Mouse (Mus musculus): ENCODE data around the gene 4930516K23Rik. TPM values are rescaled to one million over a fixed set of nuclear protein-coding genes. Genes with fewer than 3 reads are reported as not detected.

4930516K23Rik gene
- polyA plus RNA-seq, 1 experiment from 2014 or later, result not detected

DNA sequence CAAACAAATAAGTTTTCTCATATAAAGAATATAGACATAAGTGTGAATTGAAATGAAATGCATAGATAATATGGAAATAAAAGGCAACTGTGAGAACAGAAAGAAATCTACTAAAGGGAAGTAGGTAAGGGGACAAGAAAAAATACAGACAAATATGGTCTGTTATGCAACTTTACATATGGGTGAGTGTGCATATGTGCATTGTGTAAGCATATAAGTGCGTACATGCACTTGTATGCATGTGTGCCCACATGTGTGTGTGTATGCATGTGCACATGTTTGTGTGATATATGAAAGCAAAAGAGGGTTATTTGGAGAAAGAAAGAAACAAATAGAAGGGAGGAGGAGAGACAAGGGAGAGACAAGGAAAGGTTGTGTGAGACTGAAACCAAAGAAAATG is 42.3 kb downstream of the 4930516K23Rik start:
- 77% methylated on average over 1 of the region's 1 CpGs for WGBS
- no peak for ATAC-seq (ENCODE audit: insufficient read depth, low FRiP score, low read depth)
- no peak overlapping the region for H3K4me3 ChIP-seq (replicated peaks)

GRCm38 (mm10) chr7:104017203-104017602 is 44.0 kb downstream of the 4930516K23Rik start, which contains the start of gene Olfr639:
Gene Olfr639 (minus strand): TSS chr7:104017303.
- Histone ChIP-seq H3K27me3 (replicated peaks) (no peaks in the 10 kb centered on the region), H3K36me3 (no peaks in the 10 kb centered on the region), H3K9ac (no peak within 1 kb of the TSS), H3K27ac (no peak within 1 kb of the TSS), H3K4me2 (no peak within 1 kb of the TSS), H3K4me3 (replicated peaks) (no peak within 1 kb of the TSS), H3K9me3 (no peaks in the 10 kb centered on the region), H3K4me1 (no peaks in the 10 kb centered on the region)
- no peak for ATAC-seq (ENCODE audit: insufficient read depth, low FRiP score, low read depth)

More for the DNA sequence above, 42.3 kb downstream of the 4930516K23Rik start:
- Histone ChIP-seq H3K36me3 (no peaks in the 10 kb centered on the region), H3K27ac (no peak overlapping the region), H3K4me2 (no peak overlapping the region), H3K27me3 (replicated peaks) (no peaks in the 10 kb centered on the region), H3K9ac (no peak overlapping the region), H3K4me1 (no peaks in the 10 kb centered on the region), H3K9me3 (no peaks in the 10 kb centered on the region)

Other genes starting within 250 kb of the 4930516K23Rik start
- gene Hbb-bt, start 247.4 kb downstream of the 4930516K23Rik start, polyA plus RNA-seq (2015; fragmentation: Nextera tagmentation; extraction: Ambion mirVana), result 3,099 and 5,430 TPM in 2 replicates
- 8,336 and 14,080 TPM in 2 replicates for gene Hbb-bs, start 233.3 kb downstream of the 4930516K23Rik start, polyA plus RNA-seq (2015; fragmentation: Nextera tagmentation; extraction: Ambion mirVana)
- gene Hbb-bh2, start 220.9 kb downstream of the 4930516K23Rik start, polyA plus RNA-seq (2015; fragmentation: Nextera tagmentation; extraction: Ambion mirVana), result not detected in 2 replicates
- gene Hbb-bh1, start 218.3 kb downstream of the 4930516K23Rik start, polyA plus RNA-seq (2015; fragmentation: Nextera tagmentation; extraction: Ambion mirVana), result 4.5 and 5.1 TPM in 2 replicates
- gene Hbb-y, start 208.2 kb downstream of the 4930516K23Rik start, polyA plus RNA-seq (2015; fragmentation: Nextera tagmentation; extraction: Ambion mirVana), result 247 and 357 TPM in 2 replicates
- gene Olfr66, start 175.2 kb downstream of the 4930516K23Rik start, polyA plus RNA-seq (2015; fragmentation: Nextera tagmentation; extraction: Ambion mirVana), result not detected in 2 replicates
- gene Olfr64, start 167.0 kb downstream of the 4930516K23Rik start, polyA plus RNA-seq (2015; fragmentation: Nextera tagmentation; extraction: Ambion mirVana), result not detected in 2 replicates
- not detected in 2 replicates for gene Olfr65, start 158.0 kb downstream of the 4930516K23Rik start, polyA plus RNA-seq (2015; fragmentation: Nextera tagmentation; extraction: Ambion mirVana)
- gene Olfr631, start 132.6 kb downstream of the 4930516K23Rik start, polyA plus RNA-seq (2015; fragmentation: Nextera tagmentation; extraction: Ambion mirVana), result not detected in 2 replicates
- not detected in 2 replicates for gene Olfr632, start 127.1 kb downstream of the 4930516K23Rik start, polyA plus RNA-seq (2015; fragmentation: Nextera tagmentation; extraction: Ambion mirVana)
- not detected in 2 replicates for gene Olfr633, start 117.0 kb downstream of the 4930516K23Rik start, polyA plus RNA-seq (2015; fragmentation: Nextera tagmentation; extraction: Ambion mirVana)
- not detected in 2 replicates for gene Olfr635, start 90.3 kb downstream of the 4930516K23Rik start, polyA plus RNA-seq (2015; fragmentation: Nextera tagmentation; extraction: Ambion mirVana)
- gene Olfr638, start 62.7 kb downstream of the 4930516K23Rik start, polyA plus RNA-seq (2015; fragmentation: Nextera tagmentation; extraction: Ambion mirVana), result not detected in 2 replicates
- not detected in 2 replicates for gene Olfr639, start 44.1 kb downstream of the 4930516K23Rik start, polyA plus RNA-seq (2015; fragmentation: Nextera tagmentation; extraction: Ambion mirVana)
- not detected in 2 replicates for gene Olfr640, start 35.9 kb downstream of the 4930516K23Rik start, polyA plus RNA-seq (2015; fragmentation: Nextera tagmentation; extraction: Ambion mirVana)
- gene Olfr641, start 26.0 kb downstream of the 4930516K23Rik start, polyA plus RNA-seq (2015; fragmentation: Nextera tagmentation; extraction: Ambion mirVana), result not detected in 2 replicates
- gene Olfr642, start 8.8 kb downstream of the 4930516K23Rik start, polyA plus RNA-seq (2015; fragmentation: Nextera tagmentation; extraction: Ambion mirVana), result not detected in 2 replicates
- not detected in 2 replicates for gene Olfr644, start 10.4 kb upstream of the 4930516K23Rik start, polyA plus RNA-seq (2015; fragmentation: Nextera tagmentation; extraction: Ambion mirVana)
- gene Olfr645, start 24.0 kb upstream of the 4930516K23Rik start, polyA plus RNA-seq (2015; fragmentation: Nextera tagmentation; extraction: Ambion mirVana), result not detected in 2 replicates
- gene Olfr646, start 43.4 kb upstream of the 4930516K23Rik start, polyA plus RNA-seq (2015; fragmentation: Nextera tagmentation; extraction: Ambion mirVana), result not detected in 2 replicates
- gene Ubqln5, start 68.4 kb upstream of the 4930516K23Rik start, polyA plus RNA-seq (2015; fragmentation: Nextera tagmentation; extraction: Ambion mirVana), result not detected in 2 replicates
- gene Olfr643, start 76.0 kb upstream of the 4930516K23Rik start, polyA plus RNA-seq (2015; fragmentation: Nextera tagmentation; extraction: Ambion mirVana), result not detected in 2 replicates
- gene Ubqln3, start 81.8 kb upstream of the 4930516K23Rik start, polyA plus RNA-seq (2015; fragmentation: Nextera tagmentation; extraction: Ambion mirVana), result not detected in 2 replicates
- gene Ubqlnl, start 89.1 kb upstream of the 4930516K23Rik start, polyA plus RNA-seq (2015; fragmentation: Nextera tagmentation; extraction: Ambion mirVana), result not detected in 2 replicates
- gene Olfm5, start 103.4 kb upstream of the 4930516K23Rik start, polyA plus RNA-seq (2015; fragmentation: Nextera tagmentation; extraction: Ambion mirVana), result not detected in 2 replicates
- gene Olfr648, start 121.9 kb upstream of the 4930516K23Rik start, polyA plus RNA-seq (2015; fragmentation: Nextera tagmentation; extraction: Ambion mirVana), result 0.24 and 0.26 TPM in 2 replicates
- not detected in 2 replicates for gene Olfr649, start 134.5 kb upstream of the 4930516K23Rik start, polyA plus RNA-seq (2015; fragmentation: Nextera tagmentation; extraction: Ambion mirVana)
- 0.97 and 1.1 TPM in 2 replicates for gene Trim6, start 157.3 kb upstream of the 4930516K23Rik start, polyA plus RNA-seq (2015; fragmentation: Nextera tagmentation; extraction: Ambion mirVana)
- 2.1 and 2.4 TPM in 2 replicates for gene Trim34a, start 183.0 kb upstream of the 4930516K23Rik start, polyA plus RNA-seq (2015; fragmentation: Nextera tagmentation; extraction: Ambion mirVana)
- 0.50 and 0.61 TPM in 2 replicates for gene Trim5, start 226.6 kb upstream of the 4930516K23Rik start, polyA plus RNA-seq (2015; fragmentation: Nextera tagmentation; extraction: Ambion mirVana)

All from stomach, embryonic 15.5 days (tissue).